Mouse (Mus musculus): ENCODE measurements around the gene Dmd.

DNA sequence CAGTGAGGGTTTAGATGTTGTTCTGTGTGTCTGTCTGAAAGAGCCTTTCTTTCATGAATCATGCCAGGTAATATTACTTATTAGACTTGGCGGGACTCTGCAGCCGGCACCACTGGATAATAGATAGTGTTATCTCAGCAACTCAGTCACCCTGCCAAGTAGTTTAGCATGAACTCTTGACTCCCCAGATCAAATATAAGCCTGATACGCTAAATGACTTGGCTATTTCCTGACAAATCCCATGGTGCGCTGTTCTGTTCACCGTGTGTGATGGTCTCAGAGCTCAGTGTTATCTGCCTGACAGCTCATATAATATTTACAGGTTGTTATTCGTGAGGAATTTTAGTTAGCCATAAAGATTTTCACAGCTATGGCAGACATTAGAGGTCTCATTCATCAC is 2012.3 kb downstream of the Dmd start:
- TF ChIP-seq CHD2 (IDR thresholded peaks at IDR 0.05; ENCODE audit: low read depth, low read length): no peak
- TF ChIP-seq ZNF384 (IDR thresholded peaks at IDR 0.05; ENCODE audit: low read depth, low read length): no peak
- no peak for TF ChIP-seq MAFK (IDR thresholded peaks at IDR 0.05; ENCODE audit: insufficient read depth, low read depth, low read length)
